Mouse (Mus musculus) lung, postnatal 36 days (tissue): ENCODE data around the gene Nfil3.
A peak's percentile ranks its signal among the peaks of the same experiment; 100 is the strongest.

Experiments used
- DNase-seq: peaks from one replicate; pipeline ENCODE4 v3.0.0; 2022; ENCODE audit warnings: mixed read lengths

Nfil3 gene

DNA sequence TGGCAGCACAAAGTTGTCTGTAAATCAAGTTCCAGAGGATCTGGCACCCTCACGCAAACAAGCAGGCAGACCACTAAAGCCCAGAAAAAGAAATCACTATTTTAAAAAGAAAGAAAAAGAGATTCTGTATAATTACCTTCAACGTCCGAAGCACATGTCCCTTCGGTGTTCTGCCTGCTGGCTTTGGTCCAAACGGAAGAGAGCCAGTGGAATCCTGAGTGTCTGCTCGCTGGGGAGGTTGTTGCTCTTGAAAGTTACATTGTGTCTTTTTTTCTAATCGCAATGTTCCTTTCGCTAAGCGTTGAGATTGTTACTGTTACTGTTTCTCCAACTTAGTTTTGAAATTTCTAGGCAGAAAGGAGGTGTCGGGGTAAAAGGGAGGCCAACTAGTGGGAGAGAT is 50.3 kb downstream of the Nfil3 start:
- no peak for DNase-seq

DNA sequence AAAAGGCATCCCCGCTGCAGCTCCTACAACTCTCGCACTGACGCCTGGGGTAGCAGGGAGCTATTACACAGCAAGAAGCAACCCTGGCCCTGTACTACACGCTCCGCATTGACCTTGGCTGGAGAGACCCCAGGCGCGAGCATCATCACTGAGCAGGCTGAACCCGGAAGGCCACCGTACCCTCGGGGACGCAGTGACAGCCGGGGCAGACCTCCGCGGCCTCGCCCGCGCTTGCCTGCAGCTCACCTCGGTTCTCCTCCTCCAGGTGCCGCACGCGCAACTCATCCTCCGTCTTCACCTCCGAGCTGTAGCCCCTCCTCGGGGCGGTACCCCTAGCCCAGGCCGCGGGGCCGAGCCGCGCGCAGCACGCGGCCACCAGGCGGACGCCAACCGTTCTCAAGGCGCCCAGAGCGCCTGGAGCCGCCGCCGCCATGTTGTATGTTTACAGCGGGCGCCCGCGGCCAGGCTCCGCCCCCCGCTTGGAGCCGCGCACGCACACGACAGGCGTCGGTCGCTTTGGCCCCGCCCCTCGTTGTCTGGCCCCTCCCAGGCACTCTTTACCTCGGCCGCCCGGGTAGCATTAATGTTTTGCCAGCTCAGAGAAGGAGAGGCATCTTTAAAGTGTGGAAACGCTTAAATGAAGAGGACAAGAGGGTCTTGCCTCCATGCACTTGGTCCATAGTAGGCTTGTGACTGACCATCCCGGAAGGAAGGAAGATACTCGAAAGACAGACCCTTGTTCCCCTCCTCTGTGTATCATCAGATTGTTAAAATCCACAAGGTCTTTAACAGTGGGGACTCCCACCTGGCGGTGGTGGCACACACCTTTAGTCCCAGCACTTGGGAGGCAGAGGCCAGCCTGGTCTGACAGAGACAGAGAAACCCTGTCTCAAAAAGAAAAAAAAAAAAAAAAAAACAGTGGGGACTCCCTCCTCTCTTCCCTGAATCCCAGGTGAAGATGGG is 51.4 kb downstream of the Nfil3 start, which contains the start of gene Auh:
TSS of gene Auh (minus strand) at position 473 of the 963 bp plus-strand sequence.
- peak; percentile 92 for DNase-seq

DNA sequence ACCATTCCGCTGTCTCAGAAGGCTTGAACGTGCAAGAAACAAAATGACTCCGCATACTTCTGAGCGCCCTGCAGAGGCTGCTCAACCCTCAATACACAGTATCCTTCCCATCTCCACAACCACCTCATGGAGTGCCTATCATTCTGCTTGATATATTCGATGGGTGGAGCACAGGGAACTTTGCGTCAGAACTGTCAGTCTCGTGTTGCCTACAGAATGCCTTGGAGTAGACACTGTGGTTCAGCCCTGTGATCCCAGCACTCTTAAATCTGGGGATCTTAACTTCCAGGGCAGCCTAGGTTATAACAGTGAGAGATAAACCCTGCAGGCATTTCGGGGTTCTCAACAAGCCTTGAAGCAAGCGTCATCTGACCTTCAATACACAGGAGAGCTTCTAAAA is 52.5 kb downstream of the Nfil3 start:
- DNase-seq = no peak

DNA sequence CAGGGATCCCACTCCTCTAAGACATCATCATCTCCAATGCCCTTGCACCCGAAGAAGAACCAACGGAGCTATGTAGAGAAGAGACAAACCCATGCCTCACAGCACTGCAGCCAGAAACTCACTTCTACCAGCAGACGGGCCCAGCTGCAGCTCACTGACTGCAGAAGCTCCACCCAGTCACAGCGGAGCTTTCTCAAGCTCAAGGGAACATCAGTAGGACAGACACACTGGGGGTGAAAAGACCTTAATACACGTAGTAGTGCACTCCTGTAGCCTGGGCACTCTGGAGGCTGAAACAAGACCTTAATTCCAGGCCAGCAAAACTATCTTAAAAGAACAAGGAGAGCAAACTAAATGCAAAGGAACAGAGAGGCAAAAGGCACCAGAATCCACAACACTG is 56.4 kb downstream of the Nfil3 start:
- no peak for DNase-seq

DNA sequence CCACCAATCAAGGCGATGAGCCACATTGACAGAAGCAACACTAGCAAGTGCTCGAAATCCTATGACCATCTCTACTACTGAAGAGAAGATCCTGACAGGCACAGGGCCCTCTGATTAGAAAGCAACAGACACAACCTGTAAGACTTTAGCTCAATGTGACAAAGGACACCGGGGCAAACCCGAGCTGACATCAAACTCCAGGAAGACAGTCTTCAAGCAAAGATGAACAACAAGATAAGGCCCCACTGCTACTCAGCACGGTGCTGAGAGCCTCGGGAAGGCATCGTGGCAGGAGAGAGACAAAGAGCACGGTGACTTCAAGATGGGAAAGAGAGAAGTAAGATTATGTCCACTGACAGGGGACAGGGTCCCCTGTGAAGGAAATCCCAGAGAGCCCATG is 58.9 kb downstream of the Nfil3 start:
- DNase-seq = no peak

DNA sequence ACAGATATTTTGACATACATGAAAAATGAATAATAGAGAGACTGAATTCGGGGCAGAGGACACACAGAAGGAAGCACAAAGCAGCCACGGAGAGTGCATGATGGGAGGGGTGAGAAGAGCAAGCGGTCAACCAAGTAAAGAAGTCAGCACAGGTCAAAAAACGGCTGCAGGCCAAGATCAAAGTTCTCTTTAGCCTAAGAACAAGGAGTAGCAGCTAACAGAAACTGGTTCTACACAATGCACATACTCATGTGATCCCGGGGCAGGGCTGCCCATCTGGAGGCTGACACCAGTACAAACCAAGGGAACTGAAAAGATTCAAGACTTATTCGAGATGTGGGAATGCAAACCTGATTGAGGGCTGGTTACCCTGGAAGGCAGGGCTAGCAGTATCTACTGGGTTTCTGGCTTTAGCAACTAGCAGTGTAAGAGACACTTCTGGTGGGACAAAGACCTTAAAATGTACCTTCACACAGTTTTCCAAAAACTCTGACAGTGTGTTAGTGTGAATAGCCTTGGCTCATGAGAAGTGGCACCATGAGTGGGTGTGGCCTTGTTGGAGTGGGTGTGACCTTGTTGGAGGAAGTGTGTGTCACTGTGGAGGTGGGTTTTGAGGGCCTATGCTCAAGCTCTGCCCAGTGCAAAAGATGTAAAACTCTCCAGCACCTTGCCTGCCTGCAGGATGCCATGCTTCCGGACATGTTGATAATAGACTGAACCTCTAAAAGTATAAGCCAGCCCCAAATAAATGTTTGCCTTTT is 59.6 kb downstream of the Nfil3 start:
- peak; percentile 12 for DNase-seq

DNA sequence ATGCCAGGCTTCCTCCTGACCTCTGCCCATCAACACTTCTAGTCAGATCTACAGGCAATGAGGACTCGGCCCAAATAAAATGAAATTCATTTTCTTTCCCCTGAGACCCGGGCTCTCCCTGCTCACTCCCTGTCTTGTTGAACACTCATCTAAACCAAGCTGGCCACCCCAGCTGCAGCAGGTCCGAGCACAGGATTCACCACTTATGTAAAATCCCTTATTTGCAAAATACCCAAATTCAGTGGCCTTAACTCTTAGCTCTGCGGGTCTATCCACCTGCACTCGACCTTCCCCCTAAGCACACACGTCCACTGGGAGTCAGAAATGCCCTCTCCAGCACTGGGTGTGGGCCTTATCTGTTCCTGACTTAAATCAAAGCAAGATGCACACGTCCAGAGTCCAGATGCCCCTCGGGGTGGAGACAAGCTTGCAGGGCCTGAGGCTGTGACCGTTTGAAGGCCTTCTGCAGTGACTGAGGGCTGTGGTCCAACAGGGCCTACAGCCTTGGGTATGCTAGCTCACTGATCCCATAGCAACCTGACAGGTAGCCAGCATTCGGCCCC is 61.0 kb downstream of the Nfil3 start:
- DNase-seq = no peak

DNA sequence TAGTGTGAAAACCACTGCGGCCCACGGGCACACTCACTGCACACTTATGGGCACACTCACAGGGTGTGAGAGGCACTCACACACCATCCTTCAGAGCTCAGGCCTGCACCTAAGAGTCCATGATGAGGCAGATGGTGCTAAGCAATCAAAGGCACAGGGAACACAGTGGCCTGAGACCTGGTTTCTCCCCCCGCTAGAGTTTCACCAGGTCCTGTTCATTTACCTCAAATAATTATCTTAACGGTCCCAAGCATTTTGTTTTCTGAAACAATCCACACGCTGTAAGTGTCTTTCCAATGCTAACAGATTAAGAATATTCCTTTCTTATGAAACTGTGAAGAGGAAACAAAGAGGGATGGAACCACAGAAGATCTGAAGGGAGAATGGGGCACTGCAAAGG is 62.5 kb downstream of the Nfil3 start:
- no peak for DNase-seq
